Mouse (Mus musculus) ES-CJ7 (cell line): Measurements from ENCODE around the gene Tmem125.
A peak's percentile ranks its signal among the peaks of the same experiment; 100 is the strongest.
"Not testable (repeated sequence)": the region's sequence is repeated elsewhere in the genome, so short reads cannot be mapped to it uniquely, and the experiment has no call there.

Source experiments
- DNase-seq: peaks from one replicate; pipeline ENCODE4 v3.0.0; 2011; ENCODE audit warnings: low read depth, low spot score

Tmem125 gene

GRCm38 (mm10) chr4:118543592-118544260 is at the start of gene Tmem125:
Tmem125 (minus strand) TSS chr4:118544044.
- DNase-seq: peak; percentile 81

GRCm38 (mm10) chr4:118589733-118590130 is 45.9 kb upstream of the Tmem125 start:
- peak; percentile 91 for DNase-seq

- DNase-seq: peak; percentile 17
Observed at GRCm38 (mm10) chr4:118589053-118589732, 45.3 kb upstream of the Tmem125 start.

GRCm38 (mm10) chr4:118582629-118583028 is 38.8 kb upstream of the Tmem125 start:
- DNase-seq: peak; percentile 20

- DNase-seq: peak; percentile 39
Observed at GRCm38 (mm10) chr4:118581508-118581907, 37.7 kb upstream of the Tmem125 start.

- peak; percentile 68 for DNase-seq
Observed at GRCm38 (mm10) chr4:118579313-118579712, 35.5 kb upstream of the Tmem125 start.

GRCm38 (mm10) chr4:118576097-118576496 is 32.3 kb upstream of the Tmem125 start:
- peak; percentile 88 for DNase-seq

GRCm38 (mm10) chr4:118571441-118571840 is 27.6 kb upstream of the Tmem125 start:
- no peak for DNase-seq

GRCm38 (mm10) chr4:118569320-118569719 is 25.5 kb upstream of the Tmem125 start:
- no peak for DNase-seq

- DNase-seq: no peak
Observed at GRCm38 (mm10) chr4:118568709-118569108, 24.9 kb upstream of the Tmem125 start.

- peak; percentile 73 for DNase-seq
Observed at GRCm38 (mm10) chr4:118566161-118566676, 22.4 kb upstream of the Tmem125 start.

- DNase-seq: no peak
Observed at GRCm38 (mm10) chr4:118564926-118565279, 21.1 kb upstream of the Tmem125 start.

GRCm38 (mm10) chr4:118564062-118564925 is 20.4 kb upstream of the Tmem125 start:
- no peak for DNase-seq

- DNase-seq: no peak
Observed at GRCm38 (mm10) chr4:118553039-118553649, 9.3 kb upstream of the Tmem125 start.

- not testable (repeated sequence) for DNase-seq
Observed at GRCm38 (mm10) chr4:118548130-118548480, 4.3 kb upstream of the Tmem125 start.

- DNase-seq: not testable (repeated sequence)
Observed at GRCm38 (mm10) chr4:118547424-118548129, 3.7 kb upstream of the Tmem125 start.

- no peak for DNase-seq
Observed at GRCm38 (mm10) chr4:118544441-118545127, 740 bp upstream of the Tmem125 start.

GRCm38 (mm10) chr4:118543158-118543530 is 700 bp downstream of the Tmem125 start:
- DNase-seq: peak; percentile 42

GRCm38 (mm10) chr4:118542510-118543157 is 1.2 kb downstream of the Tmem125 start:
- peak; percentile 46 for DNase-seq

GRCm38 (mm10) chr4:118539904-118540303 is 3.9 kb downstream of the Tmem125 start:
- peak; percentile 82 for DNase-seq
